Mouse (Mus musculus) lung, postnatal 0 days (tissue): ENCODE data around the gene Foxe1.
A peak's percentile ranks its signal among the peaks of the same experiment; 100 is the strongest.

Experiments used
- CTCF ChIP-seq: IDR thresholded peaks from 2 replicates; pipeline ENCODE4 v1.5.1; 2016; ENCODE audit warnings: antibody characterized with exemption, mild to moderate bottlenecking
- EP300 ChIP-seq: IDR thresholded peaks from 2 replicates; pipeline ENCODE4 v1.6.1; 2016; ENCODE audit warnings: antibody characterized with exemption, mild to moderate bottlenecking, control low read depth

DNA sequence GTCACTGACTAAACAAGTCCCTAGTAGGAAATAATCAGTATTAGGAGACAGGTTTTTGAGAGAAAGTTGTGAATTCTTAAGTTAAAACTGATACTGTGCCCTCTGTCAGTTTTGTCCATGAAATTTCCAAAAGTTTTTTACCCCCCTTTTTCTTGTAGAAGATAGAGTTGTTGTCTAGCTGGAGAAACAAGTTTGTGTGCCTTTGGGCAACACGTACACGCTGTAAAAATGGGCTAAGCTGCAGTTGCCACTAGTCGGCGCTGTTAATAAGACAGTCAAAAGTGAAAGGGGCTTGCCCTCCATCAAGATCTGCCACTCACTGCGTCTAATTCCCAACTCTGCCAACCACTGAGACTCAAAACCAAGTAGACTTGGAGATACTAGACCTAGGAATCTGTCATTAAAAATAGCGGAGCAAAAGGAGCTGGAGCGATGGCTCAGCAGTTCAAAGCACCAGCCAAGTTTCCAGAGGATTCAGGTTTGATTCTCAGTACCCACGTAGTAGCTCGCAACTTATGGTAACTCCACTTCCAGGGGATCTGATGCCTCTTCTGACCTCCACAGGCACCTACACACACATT is 47.1 kb downstream of the Foxe1 start:
- TF ChIP-seq CTCF (peak; percentile 92), EP300 (no peak)
